Mouse (Mus musculus): Measurements from ENCODE around the gene Ankrd9.

Ankrd9 gene

GRCm38 (mm10) chr12:110990500-110990899, 11.7 kb upstream of the Ankrd9 start:
- DNase-seq (ENCODE audit: low read depth, low spot score), result no peak

- no peak for DNase-seq (ENCODE audit: low read depth, low spot score)
Observed at GRCm38 (mm10) chr12:110989409-110989808, 10.6 kb upstream of the Ankrd9 start.

GRCm38 (mm10) chr12:110986536-110987425, 7.9 kb upstream of the Ankrd9 start:
- DNase-seq (ENCODE audit: low read depth, low spot score), result no peak

- DNase-seq (ENCODE audit: low read depth, low spot score), result no peak
Observed at GRCm38 (mm10) chr12:110985141-110985540, 6.3 kb upstream of the Ankrd9 start.

GRCm38 (mm10) chr12:110984598-110984997, 5.8 kb upstream of the Ankrd9 start:
- DNase-seq (ENCODE audit: low read depth, low spot score), result no peak

- no peak for DNase-seq (ENCODE audit: low read depth, low spot score)
Observed at GRCm38 (mm10) chr12:110983714-110984113, 4.9 kb upstream of the Ankrd9 start.

GRCm38 (mm10) chr12:110983083-110983482, 4.2 kb upstream of the Ankrd9 start:
- no peak for DNase-seq (ENCODE audit: low read depth, low spot score)

- no peak for DNase-seq (ENCODE audit: low read depth, low spot score)
Observed at GRCm38 (mm10) chr12:110981736-110982135, 2.9 kb upstream of the Ankrd9 start.

- DNase-seq (ENCODE audit: low read depth, low spot score), result no peak
Observed at GRCm38 (mm10) chr12:110979808-110980207, 968 bp upstream of the Ankrd9 start.

- no peak for DNase-seq (ENCODE audit: low read depth, low spot score)
Observed at GRCm38 (mm10) chr12:110977896-110978606, 789 bp downstream of the Ankrd9 start.

- DNase-seq (ENCODE audit: low read depth, low spot score), result no peak
Observed at GRCm38 (mm10) chr12:110977345-110977733, 1.5 kb downstream of the Ankrd9 start.

- DNase-seq (ENCODE audit: low read depth, low spot score), result no peak
Observed at GRCm38 (mm10) chr12:110976589-110977344, 2.1 kb downstream of the Ankrd9 start.

GRCm38 (mm10) chr12:110975838-110976468, 2.9 kb downstream of the Ankrd9 start:
- no peak for DNase-seq (ENCODE audit: low read depth, low spot score)

GRCm38 (mm10) chr12:110975385-110975784, 3.5 kb downstream of the Ankrd9 start:
- no peak for DNase-seq (ENCODE audit: low read depth, low spot score)

GRCm38 (mm10) chr12:110974726-110975125, 4.1 kb downstream of the Ankrd9 start:
- DNase-seq (ENCODE audit: low read depth, low spot score), result no peak

GRCm38 (mm10) chr12:110974295-110974694, 4.5 kb downstream of the Ankrd9 start:
- DNase-seq (ENCODE audit: low read depth, low spot score), result no peak

GRCm38 (mm10) chr12:110973829-110974228, 5.0 kb downstream of the Ankrd9 start:
- no peak for DNase-seq (ENCODE audit: low read depth, low spot score)

GRCm38 (mm10) chr12:110971972-110972371, 6.9 kb downstream of the Ankrd9 start:
- DNase-seq (ENCODE audit: low read depth, low spot score), result no peak

GRCm38 (mm10) chr12:110970408-110970807, 8.4 kb downstream of the Ankrd9 start:
- DNase-seq (ENCODE audit: low read depth, low spot score), result no peak

GRCm38 (mm10) chr12:110967146-110967545, 11.7 kb downstream of the Ankrd9 start:
- DNase-seq (ENCODE audit: low read depth, low spot score), result no peak

- no peak for DNase-seq (ENCODE audit: low read depth, low spot score)
Observed at GRCm38 (mm10) chr12:110966079-110966478, 12.8 kb downstream of the Ankrd9 start.

- no peak for DNase-seq (ENCODE audit: low read depth, low spot score)
Observed at GRCm38 (mm10) chr12:110965500-110965899, 13.3 kb downstream of the Ankrd9 start.
